Mouse (Mus musculus): ENCODE data around the gene 1110017D15Rik. TPM values are rescaled to one million over a fixed set of nuclear protein-coding genes. Genes with fewer than 3 reads are reported as not detected.

The 1110017D15Rik gene
- polyA plus RNA-seq, 1 experiment, result 1.7 TPM

GRCm38 (mm10) chr4:41502171-41502940 is 14.8 kb downstream of the 1110017D15Rik start:
- Histone ChIP-seq H3K36me3 (ENCODE audit: control insufficient read depth, insufficient read depth, low read length) (no peaks in the 10 kb centered on the region), H3K4me3 (ENCODE audit: control insufficient read depth, insufficient read depth, low read length) (0 out of 2 replicates have a peak overlapping the region, but pooled peaks have one; percentile 15), H3K4me1 (replicated peaks; ENCODE audit: control insufficient read depth, insufficient read depth, low read length) (peaks cover 23% of the 10 kb centered on the region), H3K27ac (ENCODE audit: control insufficient read depth, insufficient read depth, low read length) (no peak overlapping the region), H3K27me3 (ENCODE audit: control insufficient read depth, insufficient read depth, low read length) (peaks cover 19% of the 10 kb centered on the region)
- 34% methylated on average over 20 of the region's 20 CpGs for WGBS
- TF ChIP-seq POLR2A (IDR thresholded peaks at IDR 0.05; ENCODE audit: control insufficient read depth, extremely low read depth, insufficient read depth, low read length, poor library complexity) (no peak), CTCF (IDR thresholded peaks at IDR 0.05; ENCODE audit: borderline replicate concordance, control insufficient read depth, extremely low read depth, insufficient read depth, low read length, poor library complexity) (no peak)
- no peak for DNase-seq

- WGBS, result 90% methylated on average over 4 of the region's 4 CpGs
- no peak for DNase-seq
- Histone ChIP-seq H3K36me3 (ENCODE audit: control insufficient read depth, insufficient read depth, low read length) (no peaks in the 10 kb centered on the region), H3K4me3 (ENCODE audit: control insufficient read depth, insufficient read depth, low read length) (no peak overlapping the region), H3K27ac (ENCODE audit: control insufficient read depth, insufficient read depth, low read length) (no peak overlapping the region), H3K27me3 (ENCODE audit: control insufficient read depth, insufficient read depth, low read length) (peaks cover 14% of the 10 kb centered on the region; the same call in 1 of the 2 replicates), H3K4me1 (replicated peaks; ENCODE audit: control insufficient read depth, insufficient read depth, low read length) (peaks cover 10% of the 10 kb centered on the region)
- no peak for TF ChIP-seq POLR2A (IDR thresholded peaks at IDR 0.05; ENCODE audit: control insufficient read depth, extremely low read depth, insufficient read depth, low read length, poor library complexity)
- no peak for TF ChIP-seq CTCF (IDR thresholded peaks at IDR 0.05; ENCODE audit: borderline replicate concordance, control insufficient read depth, extremely low read depth, insufficient read depth, low read length, poor library complexity)
Measured at GRCm38 (mm10) chr4:41500787-41501186, 16.3 kb downstream of the 1110017D15Rik start.

GRCm38 (mm10) chr4:41499619-41500018 is 17.5 kb downstream of the 1110017D15Rik start:
- peaks cover 14% of the 10 kb centered on the region; the same call in 1 of the 2 replicates for H3K27me3 ChIP-seq (ENCODE audit: control insufficient read depth, insufficient read depth, low read length)
- no peak for DNase-seq
- WGBS, result 71% methylated on average over 8 of the region's 8 CpGs
- no peak overlapping the region for H3K27ac ChIP-seq (ENCODE audit: control insufficient read depth, insufficient read depth, low read length)
- no peak overlapping the region for H3K4me3 ChIP-seq (ENCODE audit: control insufficient read depth, insufficient read depth, low read length)
- no peak for TF ChIP-seq POLR2A (IDR thresholded peaks at IDR 0.05; ENCODE audit: control insufficient read depth, extremely low read depth, insufficient read depth, low read length, poor library complexity)
- no peak for TF ChIP-seq CTCF (IDR thresholded peaks at IDR 0.05; ENCODE audit: borderline replicate concordance, control insufficient read depth, extremely low read depth, insufficient read depth, low read length, poor library complexity)
- no peaks in the 10 kb centered on the region for H3K36me3 ChIP-seq (ENCODE audit: control insufficient read depth, insufficient read depth, low read length)
- peaks cover 10% of the 10 kb centered on the region for H3K4me1 ChIP-seq (replicated peaks; ENCODE audit: control insufficient read depth, insufficient read depth, low read length)

GRCm38 (mm10) chr4:41498921-41499391 is 18.2 kb downstream of the 1110017D15Rik start:
- Histone ChIP-seq H3K4me3 (ENCODE audit: control insufficient read depth, insufficient read depth, low read length) (no peak overlapping the region), H3K36me3 (ENCODE audit: control insufficient read depth, insufficient read depth, low read length) (no peaks in the 10 kb centered on the region), H3K27ac (ENCODE audit: control insufficient read depth, insufficient read depth, low read length) (no peak overlapping the region), H3K27me3 (ENCODE audit: control insufficient read depth, insufficient read depth, low read length) (peaks cover 14% of the 10 kb centered on the region; the same call in 1 of the 2 replicates), H3K4me1 (replicated peaks; ENCODE audit: control insufficient read depth, insufficient read depth, low read length) (peaks cover 10% of the 10 kb centered on the region)
- 9% methylated on average over 43 of the region's 43 CpGs for WGBS
- no peak for TF ChIP-seq CTCF (IDR thresholded peaks at IDR 0.05; ENCODE audit: borderline replicate concordance, control insufficient read depth, extremely low read depth, insufficient read depth, low read length, poor library complexity)
- no peak for TF ChIP-seq POLR2A (IDR thresholded peaks at IDR 0.05; ENCODE audit: control insufficient read depth, extremely low read depth, insufficient read depth, low read length, poor library complexity)
- no peak for DNase-seq

- H3K27me3 ChIP-seq (ENCODE audit: control insufficient read depth, insufficient read depth, low read length), result peaks cover 14% of the 10 kb centered on the region; the same call in 1 of the 2 replicates
- peaks cover 10% of the 10 kb centered on the region for H3K4me1 ChIP-seq (replicated peaks; ENCODE audit: control insufficient read depth, insufficient read depth, low read length)
- no peak overlapping the region for H3K27ac ChIP-seq (ENCODE audit: control insufficient read depth, insufficient read depth, low read length)
- no peak overlapping the region for H3K4me3 ChIP-seq (ENCODE audit: control insufficient read depth, insufficient read depth, low read length)
- TF ChIP-seq CTCF (IDR thresholded peaks at IDR 0.05; ENCODE audit: borderline replicate concordance, control insufficient read depth, extremely low read depth, insufficient read depth, low read length, poor library complexity) (no peak), POLR2A (IDR thresholded peaks at IDR 0.05; ENCODE audit: control insufficient read depth, extremely low read depth, insufficient read depth, low read length, poor library complexity) (no peak)
- H3K36me3 ChIP-seq (ENCODE audit: control insufficient read depth, insufficient read depth, low read length), result no peaks in the 10 kb centered on the region
- no peak for DNase-seq
- 10% methylated on average over 72 of the region's 72 CpGs for WGBS
Measured at GRCm38 (mm10) chr4:41497995-41498845, 18.9 kb downstream of the 1110017D15Rik start.

GRCm38 (mm10) chr4:41497579-41497978 is 19.6 kb downstream of the 1110017D15Rik start:
- WGBS, result 11% methylated on average over 34 of the region's 34 CpGs
- no peaks in the 10 kb centered on the region for H3K36me3 ChIP-seq (ENCODE audit: control insufficient read depth, insufficient read depth, low read length)
- peak; percentile 53 for DNase-seq
- peaks cover 7% of the 10 kb centered on the region for H3K4me1 ChIP-seq (replicated peaks; ENCODE audit: control insufficient read depth, insufficient read depth, low read length)
- no peak overlapping the region for H3K4me3 ChIP-seq (ENCODE audit: control insufficient read depth, insufficient read depth, low read length)
- H3K27ac ChIP-seq (ENCODE audit: control insufficient read depth, insufficient read depth, low read length), result no peak overlapping the region
- H3K27me3 ChIP-seq (ENCODE audit: control insufficient read depth, insufficient read depth, low read length), result peaks cover 14% of the 10 kb centered on the region; the same call in 1 of the 2 replicates
- TF ChIP-seq POLR2A (IDR thresholded peaks at IDR 0.05; ENCODE audit: control insufficient read depth, extremely low read depth, insufficient read depth, low read length, poor library complexity) (no peak), CTCF (IDR thresholded peaks at IDR 0.05; ENCODE audit: borderline replicate concordance, control insufficient read depth, extremely low read depth, insufficient read depth, low read length, poor library complexity) (peak; percentile 18; the same call in 1 of the 2 replicates)

Data from thymus, adult 2 months (tissue).